Mouse (Mus musculus): Measurements from ENCODE around the gene Havcr2. TPM values are rescaled to one million over a fixed set of nuclear protein-coding genes. Genes with fewer than 3 reads are reported as not detected.
"Not testable (repeated sequence)": the region's sequence is repeated elsewhere in the genome, so short reads cannot be mapped to it uniquely, and the experiment has no call there.

Gene Havcr2
- polyA plus RNA-seq (2012; rRNA removed) = 0.41 and 0.67 TPM in 2 replicates

- no peak for DNase-seq (ENCODE audit: low read depth, low spot score)
- WGBS = 56% methylated on average over 6 of the region's 6 CpGs
Observed at GRCm38 (mm10) chr11:46454453-46455045, at the start of gene Havcr2. Gene Havcr2 (plus strand): TSS chr11:46454935.

DNA sequence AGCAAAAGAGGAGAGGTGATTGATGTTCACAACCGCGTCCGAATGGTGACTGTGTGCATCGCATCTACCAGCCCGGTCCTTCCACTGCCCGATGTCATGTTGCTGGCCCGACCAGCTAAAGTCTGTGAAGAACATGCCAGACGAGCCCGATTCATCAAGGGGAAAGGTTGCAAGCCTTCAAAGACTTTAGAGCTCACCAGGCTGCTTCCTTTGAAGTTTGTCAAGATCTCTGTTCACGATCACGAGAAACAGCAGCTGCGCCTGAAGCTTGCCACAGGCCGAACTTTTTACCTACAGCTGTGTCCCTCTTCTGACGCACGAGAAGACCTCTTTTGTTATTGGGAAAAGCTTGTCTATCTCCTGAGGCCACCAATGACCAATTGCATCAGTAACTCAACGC is 49.7 kb upstream of the Havcr2 start:
- 87% methylated on average over 16 of the region's 16 CpGs for whole genome bisulfite sequencing
- DNase-seq (ENCODE audit: low read depth, low spot score) = no peak

DNA sequence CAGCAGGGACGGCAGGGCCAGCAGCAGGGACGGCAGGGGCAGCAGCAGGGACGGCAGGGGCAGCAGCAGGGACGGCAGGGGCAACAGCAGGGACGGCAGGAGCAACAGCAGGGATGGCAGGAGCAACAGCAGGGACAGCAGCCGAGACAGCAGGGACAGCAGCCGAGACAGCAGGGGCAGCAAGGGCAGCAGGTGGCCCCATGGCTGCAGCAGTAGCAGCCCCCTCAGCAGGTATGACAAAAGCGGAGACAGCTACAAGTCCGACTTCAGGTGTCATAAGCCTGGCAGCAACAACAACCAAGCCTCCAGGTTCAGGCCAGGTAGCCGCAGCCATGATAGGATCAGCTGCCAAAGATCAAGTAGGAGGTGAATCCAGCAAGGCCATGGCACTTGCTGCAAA is 48.0 kb upstream of the Havcr2 start:
- DNase-seq (ENCODE audit: low read depth, low spot score) = no peak
- 62% methylated on average over 10 of the region's 10 CpGs for WGBS

DNA sequence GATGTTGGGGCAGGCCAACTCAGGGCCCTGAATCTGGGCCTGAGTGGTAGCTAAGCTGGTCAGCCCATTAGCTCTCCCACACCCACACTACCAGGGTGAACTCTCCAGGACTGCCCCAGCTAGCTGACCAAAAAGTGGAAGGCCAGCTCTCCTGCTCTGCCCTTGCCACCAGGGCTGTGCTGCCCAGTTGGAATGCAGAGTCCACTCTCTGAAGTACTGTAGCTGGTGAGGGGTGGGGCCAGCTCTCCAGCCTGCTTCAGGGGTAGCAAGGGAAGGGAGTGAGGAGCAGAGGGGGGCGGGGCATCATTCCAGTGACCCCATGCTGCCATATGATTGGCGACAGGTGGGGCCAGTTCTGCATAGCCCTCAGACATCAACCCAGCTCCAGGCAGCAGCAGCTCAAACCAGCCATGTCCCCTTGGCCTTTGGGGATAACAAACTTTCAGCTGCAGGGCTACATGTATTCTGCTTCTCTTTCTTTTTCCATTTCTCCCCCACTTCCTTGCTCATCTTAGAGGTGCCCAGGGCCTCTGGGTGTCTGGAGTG is 44.6 kb upstream of the Havcr2 start:
- WGBS = 33% methylated on average over 2 of the region's 2 CpGs
- no peak for DNase-seq (ENCODE audit: low read depth, low spot score)

GRCm38 (mm10) chr11:46418438-46418837 is 36.3 kb upstream of the Havcr2 start:
- WGBS = 24% methylated on average over 1 of the region's 1 CpGs
- DNase-seq (ENCODE audit: low read depth, low spot score) = no peak

DNA sequence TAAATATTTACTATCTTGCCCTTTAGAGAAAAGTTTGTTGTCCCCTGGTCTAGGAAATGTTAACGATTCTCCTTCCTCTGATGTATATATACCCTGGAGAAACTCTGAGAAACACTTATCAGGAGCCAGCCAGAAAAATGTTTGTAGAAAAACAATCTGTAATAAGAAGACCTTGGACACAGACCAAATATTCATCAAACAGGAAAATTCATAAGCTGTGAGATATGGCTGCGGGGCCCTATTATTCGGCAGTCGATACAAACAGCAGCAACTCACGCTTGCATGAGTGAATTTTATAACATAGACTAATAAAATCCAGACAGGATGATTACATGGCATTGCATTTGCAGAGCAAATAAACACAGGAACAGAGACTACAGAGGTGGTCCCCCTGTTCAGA is 35.9 kb upstream of the Havcr2 start:
- WGBS = 35% methylated on average over 5 of the region's 5 CpGs
- DNase-seq (ENCODE audit: low read depth, low spot score) = no peak

GRCm38 (mm10) chr11:46421086-46421888 is 33.4 kb upstream of the Havcr2 start:
- DNase-seq (ENCODE audit: low read depth, low spot score) = no peak
- 68% methylated on average over 8 of the region's 8 CpGs for WGBS

DNA sequence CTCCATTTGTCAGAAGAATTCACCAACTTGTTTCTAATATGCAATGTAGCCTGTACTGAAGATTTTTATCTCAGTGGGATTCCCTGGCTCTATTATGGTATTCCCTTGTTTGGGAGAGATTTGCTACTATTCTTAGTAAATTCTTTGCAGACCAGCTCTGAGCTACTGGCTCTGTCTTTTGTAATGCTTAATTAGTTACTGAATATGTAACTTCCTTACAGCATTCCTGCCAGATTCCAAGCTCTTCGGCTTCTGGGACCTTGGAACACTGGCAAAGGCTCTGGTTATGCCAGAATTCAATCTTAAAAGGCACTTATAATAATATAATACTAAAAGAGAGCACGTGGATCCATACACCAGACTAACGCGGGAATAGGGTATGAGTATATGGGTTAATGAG is 26.6 kb upstream of the Havcr2 start:
- 38% methylated on average over 4 of the region's 4 CpGs for WGBS
- DNase-seq (ENCODE audit: low read depth, low spot score) = not testable (repeated sequence)

DNA sequence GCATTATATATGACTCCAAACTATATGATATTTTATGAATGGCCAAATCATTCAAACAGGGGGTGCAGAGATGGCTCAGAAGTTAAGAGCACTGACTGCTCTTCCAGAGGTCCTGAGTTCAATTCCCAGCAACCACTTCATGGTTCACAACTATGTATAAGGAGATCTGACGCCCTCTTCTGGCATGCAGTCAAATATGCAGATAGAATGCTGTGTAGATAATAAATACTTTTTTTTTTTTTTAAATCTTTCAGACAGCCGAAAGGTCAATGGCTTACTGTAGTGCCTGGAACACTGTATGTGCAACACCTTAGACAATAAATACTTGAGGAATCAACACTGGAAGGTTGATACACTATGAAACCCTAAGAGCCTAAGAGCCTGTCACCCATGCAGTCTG is 24.6 kb upstream of the Havcr2 start:
- WGBS = 83% methylated on average over 2 of the region's 2 CpGs
- DNase-seq (ENCODE audit: low read depth, low spot score) = no peak

GRCm38 (mm10) chr11:46431129-46431528 is 23.6 kb upstream of the Havcr2 start:
- WGBS = 41% methylated on average over 3 of the region's 3 CpGs
- peak; percentile 32 for DNase-seq (ENCODE audit: low read depth, low spot score)

- no peak for DNase-seq (ENCODE audit: low read depth, low spot score)
Observed at GRCm38 (mm10) chr11:46435363-46435762, 19.4 kb upstream of the Havcr2 start.

- peak; percentile 94 for DNase-seq (ENCODE audit: low read depth, low spot score)
- 2% methylated on average over 59 of the region's 59 CpGs for WGBS
Observed at GRCm38 (mm10) chr11:46436760-46437458, 17.8 kb upstream of the Havcr2 start, which contains the start of gene Med7. Gene Med7 (plus strand): TSS chr11:46436925.

DNA sequence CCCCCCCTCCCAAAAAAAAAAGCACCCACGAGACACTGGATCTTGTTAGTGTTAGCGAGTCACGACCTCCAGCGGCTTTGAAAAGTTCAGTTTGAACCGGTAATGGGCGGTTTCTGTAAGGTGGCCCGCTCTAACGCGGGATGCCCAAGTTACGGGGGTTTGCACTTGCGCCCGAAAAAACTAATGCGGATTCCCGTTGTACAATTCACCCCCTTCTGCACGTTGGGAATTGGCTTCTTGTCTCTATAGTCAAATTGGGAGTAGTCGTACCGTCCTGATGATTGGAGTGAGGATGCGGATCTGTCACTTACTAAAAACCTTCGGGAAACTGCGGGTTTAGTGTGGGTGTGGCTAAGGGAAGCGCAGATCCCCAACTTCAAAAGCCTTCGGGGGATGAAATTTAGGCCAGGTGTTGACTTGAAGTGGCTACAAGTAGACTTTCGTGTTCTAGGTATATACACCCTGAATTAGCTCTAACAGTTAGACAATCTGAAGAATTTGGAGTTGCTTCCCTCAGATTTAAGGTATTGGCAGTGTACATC is 17.2 kb upstream of the Havcr2 start:
- peak; percentile 22 for DNase-seq (ENCODE audit: low read depth, low spot score)
- WGBS = 3% methylated on average over 23 of the region's 23 CpGs

- WGBS = 71% methylated on average over 5 of the region's 5 CpGs
- DNase-seq (ENCODE audit: low read depth, low spot score) = no peak
Observed at GRCm38 (mm10) chr11:46439005-46439543, 15.7 kb upstream of the Havcr2 start.

DNA sequence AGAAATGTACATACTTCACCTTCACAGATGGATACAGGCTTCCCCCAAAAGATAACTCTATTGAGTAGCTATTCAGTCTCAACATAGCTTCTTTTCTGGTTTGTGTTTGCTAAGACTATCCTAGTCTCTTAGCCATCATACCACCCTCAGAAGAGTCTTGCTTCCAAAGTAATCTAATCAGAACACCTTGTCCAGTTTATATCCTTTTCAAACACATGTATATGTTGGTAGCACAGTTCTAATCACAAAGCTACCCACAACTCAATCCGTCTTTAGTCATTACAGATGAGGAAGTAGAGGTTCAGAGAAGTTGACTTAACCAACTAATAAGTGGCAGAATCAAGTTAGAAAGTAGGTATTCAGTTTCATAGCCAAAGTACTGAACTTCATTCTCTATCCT is 13.0 kb upstream of the Havcr2 start:
- 81% methylated on average over 1 of the region's 1 CpGs for WGBS
- DNase-seq (ENCODE audit: low read depth, low spot score) = no peak

GRCm38 (mm10) chr11:46443152-46443551 is 11.6 kb upstream of the Havcr2 start:
- no peak for DNase-seq (ENCODE audit: low read depth, low spot score)
- WGBS = 86% methylated on average over 1 of the region's 1 CpGs

DNA sequence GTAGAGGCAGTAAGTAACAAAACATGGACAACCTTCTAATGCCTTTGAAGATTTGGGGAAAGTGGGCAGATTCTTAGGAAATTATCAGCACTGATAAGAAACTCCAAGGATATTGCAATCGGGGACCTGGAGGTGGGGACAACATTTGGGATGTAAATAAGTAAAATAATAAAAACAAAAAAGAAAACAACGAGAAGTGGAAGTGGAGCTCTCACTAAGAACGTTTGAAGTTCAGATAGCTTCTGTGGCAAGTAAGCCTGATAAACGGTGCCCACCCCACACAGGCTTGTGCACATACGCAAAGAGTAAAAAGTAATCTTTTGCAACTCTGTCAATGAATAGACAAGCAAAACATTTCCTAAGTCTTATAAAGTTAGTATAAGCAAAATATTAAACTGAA is 10.8 kb upstream of the Havcr2 start:
- WGBS = 81% methylated on average over 5 of the region's 5 CpGs
- DNase-seq (ENCODE audit: low read depth, low spot score) = no peak

- 87% methylated on average over 6 of the region's 6 CpGs for WGBS
- DNase-seq (ENCODE audit: low read depth, low spot score) = no peak
Observed at GRCm38 (mm10) chr11:46446150-46446549, 8.6 kb upstream of the Havcr2 start.

DNA sequence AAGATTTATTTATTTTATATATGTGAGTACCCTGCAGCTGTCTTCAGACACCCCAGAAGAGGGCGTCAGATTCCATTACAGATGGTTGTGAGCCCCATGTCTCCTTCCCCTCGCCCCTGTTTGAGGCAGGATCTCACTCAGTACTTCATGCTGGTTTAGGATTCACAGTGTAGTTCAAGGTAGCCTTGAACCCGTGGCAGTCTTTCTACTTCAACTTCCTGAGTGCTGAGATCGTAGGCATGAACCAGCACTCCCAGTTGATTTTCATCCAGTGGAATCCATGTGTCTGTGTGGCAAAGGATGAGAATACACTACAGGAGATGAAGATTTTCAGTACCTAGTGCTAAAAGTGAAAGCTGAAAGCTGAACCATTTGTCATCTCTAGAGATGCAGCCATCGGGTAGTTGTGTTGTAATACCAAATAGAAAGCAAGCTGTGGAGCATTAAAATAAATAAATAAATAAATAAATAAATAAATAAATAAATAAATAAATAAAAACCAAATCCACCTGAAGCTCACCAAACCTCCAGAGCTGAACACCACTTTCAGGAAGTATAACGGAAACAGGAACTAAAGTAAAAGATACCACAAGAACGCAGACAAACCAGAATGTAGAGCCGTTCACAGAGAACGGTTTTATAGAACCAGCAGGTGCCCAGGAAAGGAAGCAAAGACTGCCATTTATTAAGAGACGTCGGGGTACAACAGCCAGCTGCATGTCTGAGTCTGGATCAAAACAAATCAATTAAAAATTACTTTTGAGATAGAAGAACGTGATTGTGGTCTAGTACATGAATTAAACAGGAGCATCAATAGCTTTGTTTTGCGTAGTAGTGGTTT is 6.9 kb upstream of the Havcr2 start:
- WGBS = 73% methylated on average over 13 of the region's 13 CpGs

More for the DNA sequence above, 6.9 kb upstream of the Havcr2 start:
- DNase-seq (ENCODE audit: low read depth, low spot score) = no peak

Data from large intestine, adult 2 months (tissue).